Mouse (Mus musculus) layer of hippocampus, postnatal 14 days (tissue): Measurements from ENCODE around the gene Hist1h4a. TPM values are rescaled to one million over a fixed set of nuclear protein-coding genes. Genes with fewer than 3 reads are reported as not detected.
A peak's percentile ranks its signal among the peaks of the same experiment; 100 is the strongest.

Experiments used
- DNase-seq, 2 experiments: peaks; one replicate each; pipeline ENCODE4 v3.0.0; 2021 to 2022; ENCODE audit warnings: low spot score in 2 of 2, mixed read lengths in 1 of 2
- total RNA-seq, 2 experiments: library from RNA; stranded (reverse); gene quantifications; 2 replicates each; pipeline ENCODE4 v1.2.3; 2021

Gene Hist1h4a
- total RNA-seq, 2 experiments from 2014 or later: 51.4 to 65.1 TPM

DNA sequence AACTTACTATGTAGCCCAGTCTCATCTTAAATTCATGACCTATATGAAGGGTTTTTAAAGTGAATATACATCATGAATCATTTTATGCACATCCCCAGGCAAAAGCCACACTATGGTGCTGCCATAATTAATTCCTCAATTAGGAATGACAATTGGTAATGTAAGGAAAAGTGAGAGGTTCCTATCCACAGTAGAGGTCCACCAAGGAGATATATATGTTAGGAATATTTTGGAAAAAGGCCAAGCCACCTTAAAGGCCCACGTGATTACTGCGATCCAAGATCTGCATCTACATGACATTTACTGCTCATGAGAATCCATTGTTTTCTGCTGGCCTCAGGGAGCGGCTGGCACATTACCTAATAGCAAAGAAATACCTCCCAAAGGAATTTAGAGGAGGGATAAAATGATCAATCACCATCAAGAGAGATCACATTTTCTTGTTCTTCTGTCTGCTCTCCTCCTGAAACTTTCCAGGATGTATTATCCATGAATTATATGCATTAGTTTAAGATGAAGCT, 1.7 kb downstream of the Hist1h4a start:
- DNase-seq: no peak

DNA sequence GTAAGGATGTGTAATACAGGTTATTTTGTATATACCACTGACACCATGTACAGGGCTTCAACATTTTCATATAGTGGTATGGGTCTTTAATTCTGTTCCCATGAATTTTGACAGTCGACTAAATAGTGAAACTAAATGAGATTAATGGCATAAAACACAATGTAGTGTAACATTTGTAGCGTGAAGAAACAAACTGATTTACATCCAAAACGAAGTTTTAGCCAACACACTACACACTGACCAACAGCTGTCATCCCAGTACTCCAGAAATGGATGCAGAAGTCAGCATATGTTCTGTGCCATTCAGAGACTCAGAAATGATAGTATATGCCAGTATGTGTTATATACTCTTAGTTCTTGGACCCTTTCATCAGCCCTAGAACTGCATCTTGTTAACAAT, 3.1 kb downstream of the Hist1h4a start:
- DNase-seq: no peak

DNA sequence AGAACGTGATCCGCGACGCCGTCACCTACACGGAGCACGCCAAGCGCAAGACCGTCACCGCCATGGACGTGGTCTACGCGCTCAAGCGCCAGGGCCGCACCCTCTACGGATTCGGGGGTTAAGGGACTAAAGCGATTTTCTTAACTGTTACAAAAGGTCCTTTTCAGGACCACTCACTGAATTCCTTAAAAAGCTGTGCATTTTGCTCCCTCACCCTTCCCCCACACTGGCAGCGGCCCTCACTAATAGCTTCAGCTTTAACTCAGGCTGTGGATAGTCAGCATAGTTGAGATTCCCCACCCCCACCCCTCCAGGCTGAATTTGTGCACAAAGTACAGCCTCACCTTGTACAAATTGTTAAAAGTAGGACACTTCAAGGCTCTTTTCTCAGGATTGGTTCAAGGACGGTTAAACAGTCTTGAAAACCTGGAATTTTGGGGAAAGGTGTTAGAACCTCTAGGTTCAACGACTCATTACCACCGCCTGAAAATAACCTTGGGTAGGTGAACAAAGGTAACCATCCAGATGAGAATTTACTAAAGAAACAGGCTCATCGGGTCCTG, 3.7 kb downstream of the Hist1h4a start:
- DNase-seq: no peak

DNA sequence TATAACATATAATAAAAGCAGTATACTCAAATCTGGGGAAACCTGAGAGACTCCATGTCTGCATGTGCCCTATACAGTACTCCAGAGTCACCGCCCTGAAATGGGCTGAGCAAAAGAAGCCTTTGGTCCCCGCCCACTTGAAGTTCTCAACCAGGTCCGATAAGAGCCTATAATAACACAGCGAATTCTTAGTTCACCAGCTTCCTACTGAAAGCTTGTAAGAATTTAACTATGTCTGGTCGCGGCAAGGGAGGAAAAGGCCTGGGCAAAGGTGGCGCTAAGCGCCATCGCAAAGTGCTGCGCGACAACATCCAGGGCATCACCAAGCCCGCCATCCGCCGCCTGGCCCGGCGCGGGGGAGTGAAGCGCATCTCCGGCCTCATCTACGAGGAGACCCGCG, 4.2 kb downstream of the Hist1h4a start, which contains the start of gene Hist1h4b:
TSS of gene Hist1h4b (plus strand) at position 224 of the 400 bp plus-strand sequence.
- peak; percentile 72 to 92 for DNase-seq

DNA sequence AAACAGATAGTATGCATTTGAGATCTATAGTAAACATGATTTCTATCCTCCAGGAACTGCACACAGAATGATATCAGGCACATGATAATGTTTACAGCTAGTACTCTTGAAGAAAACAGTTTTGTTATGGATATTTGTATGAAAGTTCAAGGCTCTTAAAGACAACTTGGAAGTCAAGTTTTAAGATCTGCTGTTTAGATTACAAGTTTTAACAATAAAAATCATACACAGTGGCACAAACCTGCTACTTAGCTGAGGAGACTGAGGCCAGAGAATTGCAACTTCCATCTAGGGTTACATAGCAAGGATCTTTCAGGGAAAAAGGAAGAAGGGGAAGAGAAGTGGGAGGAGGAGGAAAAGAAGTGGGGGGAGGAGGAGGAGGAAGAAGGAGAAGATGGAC, 6.0 kb downstream of the Hist1h4a start:
- DNase-seq: no peak

DNA sequence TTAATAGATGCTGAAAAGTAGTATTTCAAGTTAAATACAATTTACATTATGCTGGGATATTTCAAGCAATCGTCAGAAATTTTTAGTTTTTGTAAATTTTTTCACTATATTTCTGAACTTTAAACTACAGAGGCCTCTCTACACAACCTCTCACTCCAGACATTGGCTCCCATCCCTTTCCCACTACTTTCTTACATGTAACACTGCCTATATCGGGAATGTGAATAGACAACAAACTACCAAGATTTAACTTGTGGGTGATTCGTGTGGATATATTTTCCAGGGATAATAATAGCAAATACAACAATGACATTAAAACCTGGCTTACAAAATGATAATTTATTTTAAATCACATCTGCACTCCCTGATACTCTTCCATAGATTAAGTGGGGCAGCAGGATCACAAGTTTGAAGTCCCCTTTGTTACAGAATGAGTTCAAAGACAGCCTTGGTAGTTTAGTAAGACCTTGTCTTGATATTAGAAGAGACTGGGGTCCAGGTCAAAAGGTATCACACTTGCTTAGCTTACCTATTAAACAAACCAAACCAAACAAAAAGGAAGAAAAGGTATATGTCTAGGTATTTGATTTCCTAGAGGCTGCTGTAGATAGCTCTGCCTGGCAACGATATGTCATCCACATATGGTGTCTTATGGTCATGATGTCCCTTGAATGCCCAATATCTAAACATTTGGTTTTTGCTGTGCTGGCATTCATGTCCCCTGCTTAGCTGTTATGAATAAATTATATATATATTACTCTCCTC, 7.5 kb downstream of the Hist1h4a start:
- DNase-seq: no peak

DNA sequence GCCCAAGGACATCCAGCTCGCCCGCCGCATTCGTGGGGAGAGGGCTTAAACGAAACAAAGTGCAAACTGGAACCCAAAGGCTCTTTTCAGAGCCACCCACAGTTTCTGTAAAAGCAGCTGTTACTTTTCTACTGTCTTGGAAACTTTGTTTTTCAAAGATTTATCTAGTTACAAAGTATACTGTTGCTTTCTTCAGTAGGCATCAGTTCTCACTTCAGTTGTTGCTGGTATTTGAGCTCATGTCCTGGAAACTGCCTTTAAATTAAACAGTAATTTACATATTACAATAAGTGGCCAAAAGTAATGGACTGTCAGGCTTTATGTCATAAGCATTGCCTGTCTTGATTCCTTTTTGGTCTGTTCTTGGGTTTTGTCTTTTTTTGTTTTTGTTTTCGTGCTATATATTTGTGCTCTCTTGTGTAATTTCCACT, 8.3 kb downstream of the Hist1h4a start:
- no peak for DNase-seq

DNA sequence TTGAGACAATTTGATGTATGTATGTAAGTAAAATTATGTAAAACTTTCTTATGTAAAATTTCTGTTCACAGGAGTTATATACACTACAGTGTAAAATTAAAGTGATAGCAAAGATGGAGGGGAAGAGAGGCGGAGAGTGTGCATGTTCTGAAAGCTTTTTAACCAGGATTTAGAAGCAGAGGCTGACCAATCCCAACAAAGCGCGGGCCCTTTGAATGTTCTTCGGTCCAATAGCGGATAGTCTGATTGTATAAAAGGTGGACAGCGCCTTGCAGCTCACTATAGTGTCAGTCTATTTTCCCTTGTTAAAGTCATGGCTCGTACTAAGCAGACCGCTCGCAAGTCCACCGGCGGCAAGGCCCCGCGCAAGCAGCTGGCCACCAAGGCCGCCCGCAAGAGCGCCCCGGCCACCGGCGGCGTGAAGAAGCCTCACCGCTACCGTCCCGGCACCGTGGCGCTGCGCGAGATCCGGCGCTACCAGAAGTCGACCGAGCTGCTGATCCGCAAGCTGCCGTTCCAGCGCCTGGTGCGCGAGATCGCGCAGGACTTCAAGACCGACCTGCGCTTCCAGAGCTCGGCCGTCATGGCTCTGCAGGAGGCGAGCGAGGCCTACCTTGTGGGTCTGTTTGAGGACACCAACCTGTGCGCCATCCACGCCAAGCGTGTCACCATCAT, 8.8 kb downstream of the Hist1h4a start, which contains the start of gene Hist1h3b:
TSS of gene Hist1h3b (plus strand) at position 201 of the 675 bp plus-strand sequence.
- peak; percentile 87 to 94 for DNase-seq

DNA sequence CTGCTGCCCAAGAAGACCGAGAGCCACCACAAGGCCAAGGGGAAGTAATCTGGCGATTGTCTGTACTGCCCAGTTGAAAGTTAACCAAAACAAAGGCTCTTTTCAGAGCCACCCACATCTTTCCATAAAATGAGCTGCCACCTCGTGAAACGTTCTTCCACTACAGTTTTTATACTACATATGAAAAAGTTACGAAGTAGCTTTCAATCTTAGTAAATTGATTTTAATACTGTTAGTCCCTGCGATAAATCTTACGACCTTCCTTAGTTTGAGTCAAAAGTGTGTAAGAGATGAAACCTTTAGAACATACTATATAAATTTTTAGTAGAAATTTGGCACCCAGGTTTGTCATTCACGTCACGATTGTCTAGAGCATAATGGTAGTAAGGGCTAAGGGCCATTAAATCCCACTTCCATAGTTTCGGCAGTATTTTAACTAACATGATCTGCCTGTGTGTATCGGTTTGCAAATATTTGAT, 9.5 kb downstream of the Hist1h4a start:
- no peak for DNase-seq

DNA sequence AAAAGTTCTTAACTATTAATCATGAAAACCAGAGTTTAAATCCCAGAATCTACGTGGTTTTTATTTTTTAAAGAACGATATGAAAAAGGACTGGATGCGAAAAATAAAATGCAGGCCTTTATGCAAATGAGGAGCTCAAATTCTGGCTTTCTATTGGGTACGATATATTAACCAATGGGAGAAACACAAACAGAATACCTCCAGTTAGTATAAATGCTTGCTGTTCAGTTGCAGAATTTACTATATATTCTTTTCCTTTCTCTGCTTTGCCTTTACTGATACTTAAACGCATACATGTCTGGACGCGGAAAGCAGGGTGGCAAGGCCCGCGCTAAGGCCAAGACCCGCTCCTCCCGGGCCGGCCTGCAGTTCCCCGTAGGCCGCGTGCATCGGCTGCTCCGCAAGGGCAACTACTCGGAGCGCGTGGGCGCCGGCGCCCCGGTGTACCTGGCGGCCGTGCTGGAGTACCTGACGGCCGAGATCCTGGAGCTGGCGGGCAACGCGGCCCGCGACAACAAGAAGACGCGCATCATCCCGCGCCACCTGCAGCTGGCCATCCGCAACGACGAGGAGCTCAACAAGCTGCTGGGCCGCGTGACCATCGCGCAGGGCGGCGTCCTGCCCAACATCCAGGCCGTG, 10.1 kb downstream of the Hist1h4a start, which contains the start of gene Hist1h2ab:
TSS of gene Hist1h2ab (plus strand) at position 288 of the 639 bp plus-strand sequence.
- DNase-seq: peak; percentile 41 to 73

DNA sequence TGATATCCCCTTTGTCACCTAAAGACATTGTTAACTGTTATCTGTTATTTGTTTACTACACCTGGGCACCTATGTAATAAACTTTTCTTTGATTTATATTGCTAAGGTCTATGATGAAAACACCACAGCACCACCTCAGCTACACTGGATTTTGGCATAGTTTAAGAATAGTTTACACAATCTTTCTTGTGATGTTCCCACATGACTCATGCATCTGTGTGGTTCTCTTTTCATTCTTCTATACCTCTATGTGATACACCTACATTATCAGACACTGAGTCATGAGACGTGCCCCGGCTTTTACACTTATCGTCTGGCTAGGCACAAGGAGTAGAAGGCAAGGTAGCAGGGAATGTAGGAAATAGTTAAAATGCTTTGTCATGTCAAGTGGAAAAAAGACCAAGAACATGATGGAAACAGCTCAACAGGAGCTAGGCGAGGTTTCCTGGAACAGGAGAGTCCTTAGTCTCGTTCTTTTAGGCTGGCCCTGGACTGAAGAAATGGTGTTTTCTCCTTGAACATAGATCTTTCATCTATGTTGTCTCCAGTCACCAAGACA, 11.4 kb downstream of the Hist1h4a start:
- no peak for DNase-seq

DNA sequence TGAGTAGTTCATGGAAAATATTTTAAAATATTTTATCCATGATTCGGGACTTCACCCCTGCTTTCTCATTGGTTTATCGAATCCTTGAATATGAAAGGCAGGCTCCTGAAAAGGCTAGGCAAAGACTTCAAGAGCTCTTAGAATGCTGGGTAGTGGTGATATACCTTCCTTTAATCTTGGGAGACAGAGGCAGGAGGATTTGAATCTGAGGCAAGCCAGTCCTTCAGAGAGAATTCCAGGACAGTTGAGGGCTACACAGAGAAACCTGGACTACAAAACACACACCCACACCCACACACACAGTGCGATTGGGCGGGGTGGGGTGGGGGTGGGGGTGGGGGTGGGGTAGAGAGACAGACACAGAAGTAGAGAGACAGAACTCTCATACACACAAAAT, 13.1 kb downstream of the Hist1h4a start:
- DNase-seq: no peak

DNA sequence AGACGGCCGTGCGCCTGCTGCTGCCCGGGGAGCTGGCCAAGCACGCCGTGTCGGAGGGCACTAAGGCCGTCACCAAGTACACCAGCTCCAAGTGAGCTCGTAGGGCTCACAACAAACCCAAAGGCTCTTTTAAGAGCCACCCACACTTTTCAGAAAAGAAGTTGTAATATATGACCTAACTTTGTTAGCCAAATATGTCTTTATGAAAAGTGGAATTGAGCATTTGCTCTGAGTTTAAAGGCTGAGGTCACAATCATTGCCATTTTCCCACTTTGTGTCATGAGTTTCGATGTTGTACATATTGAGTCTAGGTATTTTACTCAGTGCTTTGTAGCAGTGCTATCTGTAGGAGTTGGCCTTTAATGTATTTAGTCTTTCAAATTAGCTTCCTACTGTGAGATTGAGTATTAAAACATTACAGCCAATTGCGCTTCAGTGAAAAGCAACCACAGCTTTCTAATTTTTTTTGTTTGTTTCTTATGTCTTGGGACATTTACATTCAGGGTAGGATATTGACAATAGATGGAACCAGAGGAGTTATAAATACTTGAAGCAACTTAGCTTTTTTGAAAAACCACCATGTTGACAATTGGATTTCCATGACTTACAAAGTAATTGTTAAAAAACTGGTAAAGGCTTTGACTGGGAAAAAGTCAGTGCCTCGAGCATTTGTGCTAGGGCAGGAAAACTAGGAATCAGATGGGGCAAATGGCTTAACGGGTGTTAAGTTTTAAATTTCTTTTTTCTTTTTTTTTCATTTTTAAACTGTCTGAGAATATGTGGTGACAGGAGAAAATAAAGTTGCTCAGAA, 13.7 kb downstream of the Hist1h4a start:
- no peak for DNase-seq

DNA sequence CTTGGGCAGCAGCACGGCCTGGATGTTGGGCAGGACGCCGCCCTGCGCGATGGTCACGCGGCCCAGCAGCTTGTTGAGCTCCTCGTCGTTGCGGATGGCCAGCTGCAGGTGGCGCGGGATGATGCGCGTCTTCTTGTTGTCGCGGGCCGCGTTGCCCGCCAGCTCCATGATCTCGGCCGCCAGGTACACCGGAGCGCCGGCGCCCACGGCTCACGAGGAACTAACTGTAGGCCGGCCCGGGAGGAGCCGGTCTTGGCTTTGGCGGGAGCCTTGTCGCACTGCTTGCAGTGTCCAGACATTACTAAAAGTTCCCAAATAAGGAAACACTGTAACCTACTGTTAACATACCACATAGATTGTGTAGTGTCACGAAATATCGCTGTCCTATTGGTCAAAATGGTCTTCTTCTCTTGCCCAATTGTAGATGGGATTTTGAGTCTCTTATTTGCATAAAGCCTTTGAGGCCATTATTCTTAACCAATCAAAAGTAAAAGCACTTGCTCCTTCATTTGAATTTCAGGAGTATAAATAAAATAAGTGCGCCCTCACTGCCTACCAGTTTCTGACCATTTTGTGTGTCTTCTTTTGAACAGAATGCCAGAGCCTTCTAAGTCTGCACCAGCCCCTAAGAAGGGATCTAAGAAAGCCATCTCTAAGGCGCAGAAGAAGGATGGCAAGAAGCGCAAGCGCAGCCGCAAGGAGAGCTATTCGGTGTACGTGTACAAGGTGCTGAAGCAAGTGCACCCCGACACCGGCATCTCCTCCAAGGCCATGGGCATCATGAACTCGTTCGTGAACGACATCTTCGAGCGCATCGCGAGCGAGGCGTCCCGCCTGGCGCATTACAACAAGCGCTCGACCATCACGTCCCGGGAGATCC, 14.6 kb downstream of the Hist1h4a start, which contains the start of gene Hist1h2bb:
TSS of gene Hist1h2bb (plus strand) at position 534 of the 880 bp plus-strand sequence.
- peak; percentile 74 to 92 for DNase-seq

DNA sequence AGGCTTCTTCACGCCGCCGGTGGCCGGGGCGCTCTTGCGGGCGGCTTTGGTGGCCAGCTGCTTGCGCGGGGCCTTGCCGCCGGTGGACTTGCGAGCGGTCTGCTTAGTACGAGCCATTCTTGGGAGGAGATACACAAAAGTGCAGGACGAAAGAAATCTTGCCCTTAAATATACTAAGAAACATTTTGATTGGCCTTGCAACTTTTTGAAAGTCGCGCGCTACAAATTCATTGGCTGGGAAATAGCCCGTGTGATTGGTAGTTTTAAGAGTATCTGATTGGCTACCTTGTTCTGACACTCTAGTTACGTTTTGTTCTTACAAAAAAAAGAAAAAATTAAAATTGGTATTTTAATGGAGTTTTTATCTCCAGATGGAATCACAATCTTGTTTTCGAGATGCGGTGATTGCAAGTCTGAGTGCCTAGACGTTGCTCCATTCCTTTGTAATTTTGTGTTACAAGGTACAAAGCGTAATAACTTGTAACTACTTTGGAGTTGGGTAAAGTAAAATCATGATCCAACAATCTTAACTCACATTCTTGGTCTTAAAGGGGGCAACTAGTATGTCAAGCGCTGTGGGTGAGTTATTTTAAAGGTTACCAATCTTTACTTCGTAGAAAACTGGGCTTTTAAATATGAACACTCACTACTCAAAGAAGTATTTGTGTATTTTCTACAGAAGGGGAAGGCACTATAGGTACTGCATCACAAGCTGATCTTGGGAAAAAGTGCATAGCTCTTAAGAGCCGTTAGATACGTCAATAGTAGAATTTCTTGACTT, 15.5 kb downstream of the Hist1h4a start, which contains the start of gene Hist1h3c:
TSS of gene Hist1h3c (minus strand) at position 222 of the 781 bp plus-strand sequence.
- DNase-seq: peak; percentile 79 to 92

DNA sequence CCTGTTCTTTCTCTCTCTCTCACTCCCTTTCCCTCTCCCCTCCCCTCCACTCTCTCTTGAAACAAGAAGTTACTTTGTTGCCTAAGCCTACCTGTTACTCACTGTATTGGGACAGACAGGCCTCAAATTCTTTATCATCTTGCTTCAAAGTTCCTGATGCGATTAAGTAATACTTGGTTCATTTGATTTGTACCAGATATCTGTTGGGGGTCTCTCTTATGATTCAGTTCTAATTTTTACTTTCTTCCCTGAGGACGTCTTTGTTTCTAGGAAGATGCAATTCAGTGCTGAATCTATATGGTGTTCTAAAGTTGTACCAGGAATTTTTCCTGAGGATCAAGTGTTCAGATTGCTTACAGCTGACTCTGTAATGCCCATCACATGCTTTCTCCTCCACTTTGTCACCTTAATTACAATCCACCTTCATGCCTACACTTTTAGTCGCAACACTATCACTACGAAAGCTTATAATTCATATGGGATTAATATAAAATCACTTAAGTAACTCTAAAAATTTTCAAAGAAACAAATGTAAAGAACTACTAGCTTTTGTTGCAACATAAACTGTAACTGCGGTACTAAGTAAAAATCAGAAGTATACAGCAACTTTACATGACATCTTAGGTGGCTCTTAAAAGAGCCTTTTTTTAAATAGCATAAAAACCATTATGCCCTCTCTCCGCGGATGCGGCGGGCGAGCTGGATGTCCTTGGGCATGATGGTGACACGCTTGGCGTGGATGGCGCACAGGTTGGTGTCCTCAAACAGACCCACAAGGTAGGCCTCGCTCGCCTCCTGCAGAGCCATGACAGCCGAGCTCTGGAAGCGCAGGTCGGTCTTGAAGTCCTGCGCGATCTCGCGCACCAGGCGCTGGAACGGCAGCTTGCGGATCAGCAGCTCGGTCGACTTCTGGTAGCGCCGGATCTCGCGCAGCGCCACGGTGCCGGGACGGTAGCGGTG, 16.3 kb downstream of the Hist1h4a start:
- DNase-seq: no peak

DNA sequence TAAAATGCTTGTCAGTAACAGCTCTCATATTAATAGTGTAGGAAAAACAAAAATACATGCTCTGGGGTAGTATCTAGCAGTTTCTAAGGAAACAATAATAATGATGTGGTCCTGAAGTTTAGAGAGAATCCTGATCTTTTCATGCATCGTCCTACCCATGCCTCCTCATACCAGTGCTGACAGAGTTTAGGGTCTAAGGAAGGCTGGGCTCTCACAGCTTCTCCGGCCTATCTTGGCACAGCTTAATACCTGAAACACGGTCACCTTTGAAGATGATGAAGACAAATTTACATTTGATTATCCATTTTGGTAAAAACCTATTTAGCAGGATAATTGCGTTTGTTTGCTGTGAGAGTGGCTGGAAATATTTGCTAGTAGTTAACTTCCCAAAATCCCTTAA, 17.1 kb downstream of the Hist1h4a start:
- no peak for DNase-seq
